Mouse (Mus musculus): ENCODE measurements around the gene Chic2.
A peak's percentile ranks its signal among the peaks of the same experiment; 100 is the strongest.

Gene Chic2

DNA sequence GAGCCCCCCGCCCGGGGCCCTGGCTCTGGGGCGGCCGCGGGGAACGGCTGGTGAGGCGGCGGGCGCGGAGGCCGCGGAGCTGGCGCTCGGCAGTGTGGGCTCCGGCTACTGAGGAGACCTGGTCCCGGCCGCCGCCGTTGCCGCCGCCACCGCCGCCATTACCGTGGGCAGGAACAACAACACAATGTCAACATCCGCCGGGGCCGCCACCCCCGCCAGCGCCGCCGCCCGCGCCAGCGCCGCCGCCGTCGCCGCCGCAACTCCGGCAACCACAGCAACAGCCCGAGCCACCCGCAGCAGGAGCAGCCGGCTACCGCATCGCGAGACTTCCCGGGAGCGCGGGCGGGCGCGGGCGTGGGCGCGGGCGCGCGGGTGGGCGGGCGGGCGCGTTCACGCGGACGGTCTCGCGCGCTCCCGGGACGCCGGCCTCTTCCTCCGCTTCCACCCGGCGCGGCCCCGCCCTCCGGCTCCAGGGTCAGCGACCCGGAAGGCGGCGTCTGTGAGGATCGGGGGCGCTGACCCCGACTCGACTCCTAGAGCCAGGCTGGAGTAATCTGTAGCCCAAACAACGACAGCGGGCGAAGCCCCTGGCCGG, at the start of gene Chic2:
Gene Chic2, minus strand, starts transcription at position 465 of the 595 bp plus-strand sequence.
- DNase-seq (ENCODE audit: low read depth, low spot score), result peak; percentile 64

DNA sequence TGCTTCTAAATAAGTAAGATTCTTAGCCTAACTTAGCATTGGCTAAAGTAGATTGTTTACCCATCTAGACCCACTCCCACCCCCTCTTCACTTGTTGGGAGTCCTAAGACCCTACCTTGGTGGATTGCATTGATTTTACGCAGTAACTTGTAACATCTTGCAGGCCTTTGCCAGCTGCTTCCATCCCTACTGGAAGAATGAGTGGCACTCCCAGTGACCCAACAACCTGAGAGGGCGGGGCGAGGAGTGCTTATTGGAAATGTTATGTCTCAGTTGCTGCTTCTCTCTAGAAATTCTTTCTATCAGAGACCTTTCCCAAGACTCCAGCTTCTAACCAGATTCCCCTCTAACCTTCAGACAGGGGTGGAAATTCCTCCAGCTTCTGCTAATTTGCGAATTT, 41.3 kb upstream of the Chic2 start:
- DNase-seq (ENCODE audit: low read depth, low spot score), result no peak

DNA sequence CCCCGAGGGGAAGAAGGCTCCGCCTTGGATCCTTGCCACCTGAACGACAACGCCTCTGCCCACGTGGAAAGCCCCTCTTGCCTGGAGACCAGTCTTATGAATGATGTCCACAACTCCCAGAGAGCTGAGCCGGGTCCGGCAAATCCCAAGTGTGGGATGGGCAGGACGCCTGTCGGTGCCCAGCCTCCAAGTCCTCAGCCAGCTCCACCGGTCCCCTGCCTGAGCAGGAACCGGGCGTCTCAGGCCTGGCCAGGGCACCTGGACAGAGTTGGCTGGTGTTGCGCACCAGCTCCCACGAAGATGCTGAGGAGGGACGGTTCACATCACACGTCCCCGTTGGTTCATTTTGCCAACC, 40.9 kb upstream of the Chic2 start:
- no peak for DNase-seq (ENCODE audit: low read depth, low spot score)

- no peak for DNase-seq (ENCODE audit: low read depth, low spot score)
Measured at GRCm38 (mm10) chr5:75084871-75085520, 40.4 kb upstream of the Chic2 start.

DNA sequence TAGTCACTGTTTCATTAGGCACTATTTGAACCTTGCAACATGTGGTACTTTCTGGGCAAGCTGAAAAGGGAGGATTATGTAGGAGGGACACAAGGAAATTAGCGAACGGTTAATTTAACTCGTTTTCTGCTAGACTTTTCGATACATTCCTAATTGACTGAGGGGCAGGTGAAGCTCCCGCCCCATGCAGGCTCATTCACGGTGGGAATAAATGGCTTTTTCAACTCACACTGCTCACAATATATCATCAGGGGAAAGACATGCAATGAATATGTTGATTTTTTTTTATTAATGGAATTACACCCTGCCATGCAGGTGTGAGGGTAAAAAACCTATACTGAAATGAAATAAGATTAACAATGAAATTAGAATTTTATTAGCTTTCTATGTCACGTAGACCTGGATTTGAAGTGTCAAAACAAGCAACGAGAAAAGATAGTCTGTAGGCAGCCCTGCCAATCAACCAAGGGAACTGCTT, 39.9 kb upstream of the Chic2 start:
- no peak for DNase-seq (ENCODE audit: low read depth, low spot score)

- no peak for DNase-seq (ENCODE audit: low read depth, low spot score)
Measured at GRCm38 (mm10) chr5:75083591-75084392, 39.2 kb upstream of the Chic2 start.

GRCm38 (mm10) chr5:75083061-75083460, 38.5 kb upstream of the Chic2 start:
- no peak for DNase-seq (ENCODE audit: low read depth, low spot score)

- DNase-seq (ENCODE audit: low read depth, low spot score), result no peak
Measured at GRCm38 (mm10) chr5:75082439-75082838, 37.9 kb upstream of the Chic2 start.

GRCm38 (mm10) chr5:75079564-75079963, 35.0 kb upstream of the Chic2 start:
- DNase-seq (ENCODE audit: low read depth, low spot score), result no peak

DNA sequence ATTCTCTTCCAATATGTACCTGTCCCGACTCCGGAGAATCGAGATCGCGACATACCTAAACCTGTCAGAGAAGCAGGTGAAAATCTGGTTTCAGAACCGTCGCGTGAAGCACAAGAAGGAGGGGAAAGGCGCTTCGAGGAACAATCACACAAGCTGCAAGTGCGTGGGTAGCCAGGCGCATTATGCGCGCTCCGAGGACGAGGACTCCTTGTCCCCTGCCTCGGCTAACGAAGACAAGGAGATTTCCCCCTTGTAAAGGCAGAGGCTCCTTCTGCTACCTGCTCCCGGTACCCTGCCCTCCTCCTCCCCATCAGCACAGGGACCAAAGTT, 32.4 kb upstream of the Chic2 start:
- DNase-seq (ENCODE audit: low read depth, low spot score), result no peak

- DNase-seq (ENCODE audit: low read depth, low spot score), result no peak
Measured at GRCm38 (mm10) chr5:75076326-75077050, 31.9 kb upstream of the Chic2 start.

DNA sequence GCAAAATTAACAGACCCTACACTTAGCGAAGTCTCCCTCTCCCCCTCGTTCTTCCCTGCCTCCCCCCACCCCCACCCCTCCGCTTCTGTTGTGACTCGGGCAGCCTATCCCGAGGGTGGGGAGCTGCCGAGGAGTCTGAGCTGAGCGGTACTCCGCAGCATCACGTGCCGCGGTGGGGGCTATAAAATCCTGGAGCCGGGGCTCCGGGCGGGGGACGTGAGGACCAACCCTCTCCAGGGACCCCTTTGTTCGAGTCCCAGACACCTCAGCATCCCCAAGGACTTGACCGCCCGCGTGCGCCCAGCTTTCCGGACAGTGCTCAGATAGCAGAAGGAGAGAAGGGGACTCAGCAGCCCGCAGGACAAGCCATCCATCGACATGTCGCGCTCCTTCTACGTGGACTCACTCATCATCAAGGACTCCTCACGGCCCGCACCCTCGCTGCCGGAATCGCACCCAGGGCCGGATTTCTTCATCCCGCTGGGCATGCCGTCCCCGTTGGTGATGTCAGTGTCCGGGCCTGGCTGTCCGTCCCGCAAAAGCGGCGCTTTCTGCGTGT, 30.9 kb upstream of the Chic2 start, which contains the start of gene Gsx2:
Gene Gsx2, plus strand, starts transcription at position 219 of the 559 bp plus-strand sequence.
- no peak for DNase-seq (ENCODE audit: low read depth, low spot score)

DNA sequence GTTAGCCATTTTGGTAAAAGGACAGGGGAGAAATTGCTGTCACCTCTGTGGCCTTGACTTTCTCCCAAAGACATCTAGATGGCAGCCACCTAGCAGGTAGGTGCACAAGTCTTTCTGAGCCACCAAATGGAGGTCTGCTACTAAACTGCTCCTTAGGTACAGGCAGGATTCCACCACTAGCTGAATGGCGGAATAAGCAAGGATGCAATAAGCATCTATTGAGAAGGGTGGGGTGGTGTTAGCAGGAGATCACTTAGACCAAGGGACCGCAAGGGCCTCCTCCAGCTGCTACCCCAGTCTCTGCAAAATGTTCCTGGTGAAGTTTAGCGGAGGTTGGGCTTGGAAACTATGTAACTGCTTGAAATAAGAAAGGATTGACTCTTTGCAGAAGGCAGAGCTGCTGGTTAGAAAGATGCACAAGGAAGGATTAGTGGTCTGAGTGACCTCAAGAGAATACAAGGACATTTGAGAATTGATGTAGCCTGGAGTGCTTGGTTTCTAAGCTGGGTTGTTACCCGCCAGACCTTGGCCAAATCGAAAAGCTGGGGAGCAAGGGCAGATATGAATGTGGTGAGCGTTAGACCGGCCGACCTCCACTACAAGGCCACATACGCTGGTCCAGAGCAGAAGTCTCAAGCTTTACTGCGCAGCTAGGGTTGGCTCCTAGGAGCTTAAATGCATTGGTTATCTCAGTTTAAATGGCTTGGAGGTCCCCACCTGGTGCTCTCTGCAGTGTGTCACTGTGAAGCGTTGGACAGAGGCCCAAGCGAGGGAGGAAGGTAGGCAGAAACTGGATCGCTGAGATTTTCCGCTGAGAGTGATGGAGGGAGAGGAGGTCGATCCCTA, 30.2 kb upstream of the Chic2 start:
- no peak for DNase-seq (ENCODE audit: low read depth, low spot score)

- DNase-seq (ENCODE audit: low read depth, low spot score), result no peak
Measured at GRCm38 (mm10) chr5:75074132-75074531, 29.6 kb upstream of the Chic2 start.

DNA sequence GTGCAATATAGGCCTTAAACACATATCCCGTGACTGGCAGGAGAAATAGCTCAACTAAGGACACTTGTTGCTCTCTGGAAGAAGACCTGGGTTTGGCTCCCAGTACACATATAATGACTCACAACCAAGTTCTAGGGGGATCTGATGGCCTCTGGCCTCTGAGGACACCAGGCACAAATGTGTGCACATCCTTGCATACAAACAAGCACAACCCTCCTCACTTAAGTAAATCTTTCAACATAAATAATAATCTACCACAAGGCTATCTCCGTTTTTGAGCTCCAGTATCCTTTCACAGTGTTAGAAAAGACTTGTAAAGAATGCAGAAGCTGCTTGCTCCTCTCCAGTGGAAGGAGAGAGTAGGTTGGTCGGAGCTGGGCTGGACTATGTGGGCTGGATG, 29.1 kb upstream of the Chic2 start:
- DNase-seq (ENCODE audit: low read depth, low spot score), result no peak

GRCm38 (mm10) chr5:75073167-75073566, 28.6 kb upstream of the Chic2 start:
- no peak for DNase-seq (ENCODE audit: low read depth, low spot score)

GRCm38 (mm10) chr5:75072532-75072931, 28.0 kb upstream of the Chic2 start:
- DNase-seq (ENCODE audit: low read depth, low spot score), result no peak

DNA sequence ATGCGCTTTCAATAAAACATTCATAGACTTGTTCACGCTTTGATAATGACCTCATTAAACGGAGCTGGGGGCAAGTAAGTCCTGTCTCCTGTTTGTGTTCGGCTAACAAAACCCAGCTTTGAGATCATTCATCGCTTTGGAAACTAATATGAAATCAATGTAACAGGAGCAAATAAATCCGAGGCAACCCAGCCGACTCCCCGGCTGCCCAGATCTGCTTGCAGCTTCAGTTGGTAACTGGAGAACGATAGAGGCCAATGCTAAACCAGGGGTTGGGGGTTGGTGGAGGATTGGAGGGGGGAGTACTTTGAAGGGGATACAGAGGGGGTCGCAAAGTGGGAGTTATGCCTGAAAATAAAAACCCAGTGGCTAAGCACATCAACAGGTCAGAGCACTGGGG, 27.4 kb upstream of the Chic2 start:
- no peak for DNase-seq (ENCODE audit: low read depth, low spot score)

GRCm38 (mm10) chr5:75070656-75071375, 26.2 kb upstream of the Chic2 start:
- DNase-seq (ENCODE audit: low read depth, low spot score), result no peak

- no peak for DNase-seq (ENCODE audit: low read depth, low spot score)
Measured at GRCm38 (mm10) chr5:75070132-75070531, 25.6 kb upstream of the Chic2 start.

Measured in retina, adult 2 months (tissue).